Mouse (Mus musculus) embryonic facial prominence, embryonic 13.5 days (tissue): ENCODE measurements at regions not wholly inside any gene's neighbourhood (a gene's known extent, or its start where the extent isn't known, plus 50 kb on each side); places are given as distances from the start of the nearest gene placed in this dataset.
"Not testable (repeated sequence)": the region's sequence is repeated elsewhere in the genome, so short reads cannot be mapped to it uniquely, and the experiment has no call there.

ENCODE experiments used
- ATAC-seq: fragments of 200-750 bp; cut with Nextera tagmentation; 2 replicates; pipeline ENCODE4 v1.8.0; 2017; ENCODE audit warnings: low read depth; ENCODE audit not compliant: insufficient number of reproducible peaks, insufficient read depth, low FRiP score, low TSS enrichment
- H3K27ac ChIP-seq: fragments of 300-500 bp; sonication (generic); 2 replicates; pipeline ENCODE4 v1.5.1; 2015; ENCODE audit warnings: moderate library complexity, mild to moderate bottlenecking, inconsistent platforms
- H3K27me3 ChIP-seq: fragments of 300-500 bp; sonication (generic); 2 replicates; pipeline ENCODE4 v1.6.1; 2015; ENCODE audit warnings: mild to moderate bottlenecking, inconsistent platforms
- H3K36me3 ChIP-seq: fragments of 300-500 bp; sonication (generic); 2 replicates; pipeline ENCODE4 v1.6.1; 2015; ENCODE audit warnings: mild to moderate bottlenecking, inconsistent platforms
- H3K4me1 ChIP-seq: fragments of 300-500 bp; sonication (generic); 2 replicates; pipeline ENCODE4 v1.6.1; 2015; ENCODE audit warnings: inconsistent platforms
- H3K4me2 ChIP-seq: fragments of 300-500 bp; sonication (generic); 2 replicates; pipeline ENCODE4 v1.6.1; 2015; ENCODE audit warnings: moderate library complexity, mild to moderate bottlenecking, inconsistent platforms
- H3K4me3 ChIP-seq: fragments of 300-500 bp; sonication (generic); 2 replicates; pipeline ENCODE4 v1.5.1; 2015; ENCODE audit warnings: mild to moderate bottlenecking, inconsistent platforms
- H3K9ac ChIP-seq: fragments of 300-500 bp; sonication (generic); 2 replicates; pipeline ENCODE4 v1.6.1; 2015; ENCODE audit warnings: mild to moderate bottlenecking, inconsistent platforms
- H3K9me3 ChIP-seq: fragments of 300-500 bp; sonication (generic); 2 replicates; pipeline ENCODE4 v1.6.1; 2016; ENCODE audit warnings: inconsistent platforms
- WGBS: fragments of 180-500 bp; shearing (Covaris S2); methylation state at CpG from one replicate; pipeline ENCODE4 v1.1.7; 2015; ENCODE audit warnings: mixed read lengths; 5-methylcytosine and 5-hydroxymethylcytosine counted together

- Histone ChIP-seq H3K36me3 (no peaks in the 10 kb centered on the region), H3K27ac (no peak overlapping the region), H3K4me3 (no peak overlapping the region), H3K9ac (no peak overlapping the region), H3K27me3 (no peaks in the 10 kb centered on the region), H3K9me3 (no peaks in the 10 kb centered on the region), H3K4me2 (no peak overlapping the region), H3K4me1 (peaks cover 4% of the 10 kb centered on the region; the same call in 1 of the 2 replicates)
- ATAC-seq = 0 out of 2 replicates have a peak, but pooled peaks have one; percentile 37
- WGBS = 14% methylated on average over 5 of the region's 5 CpGs
Observed at GRCm38 (mm10) chr12:8402084-8402483, 88.9 kb downstream of the Hs1bp3 start.

GRCm38 (mm10) chr12:8401376-8401775, 88.1 kb downstream of the Hs1bp3 start:
- 90% methylated on average over 2 of the region's 2 CpGs for WGBS
- no peak overlapping the region for H3K4me2 ChIP-seq
- H3K4me3 ChIP-seq = no peak overlapping the region
- no peak for ATAC-seq
- peaks cover 4% of the 10 kb centered on the region; the same call in 1 of the 2 replicates for H3K4me1 ChIP-seq
- no peaks in the 10 kb centered on the region for H3K9me3 ChIP-seq
- no peaks in the 10 kb centered on the region for H3K36me3 ChIP-seq
- no peak overlapping the region for H3K9ac ChIP-seq
- no peak overlapping the region for H3K27ac ChIP-seq
- no peaks in the 10 kb centered on the region for H3K27me3 ChIP-seq

GRCm38 (mm10) chr12:8400345-8401130, 87.3 kb downstream of the Hs1bp3 start:
- WGBS = 81% methylated on average over 10 of the region's 10 CpGs
- Histone ChIP-seq H3K27ac (no peak overlapping the region), H3K9me3 (no peaks in the 10 kb centered on the region), H3K4me2 (no peak overlapping the region), H3K27me3 (no peaks in the 10 kb centered on the region), H3K4me1 (peaks cover 4% of the 10 kb centered on the region; the same call in 1 of the 2 replicates), H3K9ac (no peak overlapping the region), H3K36me3 (no peaks in the 10 kb centered on the region), H3K4me3 (no peak overlapping the region)
- ATAC-seq = no peak

GRCm38 (mm10) chr12:8398852-8399251, 85.6 kb downstream of the Hs1bp3 start:
- ATAC-seq = no peak
- Histone ChIP-seq H3K4me3 (no peak overlapping the region), H3K4me2 (no peak overlapping the region), H3K27me3 (no peaks in the 10 kb centered on the region), H3K27ac (no peak overlapping the region), H3K9me3 (no peaks in the 10 kb centered on the region), H3K9ac (no peak overlapping the region), H3K4me1 (peaks cover 10% of the 10 kb centered on the region; the same call in 1 of the 2 replicates), H3K36me3 (no peaks in the 10 kb centered on the region)
- WGBS = 83% methylated on average over 3 of the region's 3 CpGs

- not testable (repeated sequence) for H3K27me3 ChIP-seq, ATAC-seq, H3K27ac ChIP-seq, H3K4me2 ChIP-seq, H3K4me1 ChIP-seq, H3K4me3 ChIP-seq, H3K9ac ChIP-seq, H3K36me3 ChIP-seq, H3K9me3 ChIP-seq
- WGBS = 89% methylated on average over 6 of the region's 6 CpGs
Observed at GRCm38 (mm10) chr12:8396408-8396807, 83.2 kb downstream of the Hs1bp3 start.

GRCm38 (mm10) chr12:8394894-8395297, 81.7 kb downstream of the Hs1bp3 start:
- Histone ChIP-seq H3K4me2 (no peak overlapping the region), H3K27me3 (no peaks in the 10 kb centered on the region), H3K27ac (peak overlapping the region; percentile 19; the same call in 1 of the 2 replicates), H3K36me3 (no peaks in the 10 kb centered on the region), H3K9me3 (no peaks in the 10 kb centered on the region), H3K4me3 (no peak overlapping the region), H3K9ac (no peak overlapping the region), H3K4me1 (peaks cover 6% of the 10 kb centered on the region; the same call in 1 of the 2 replicates)
- ATAC-seq = peak; percentile 64; the same call in 1 of the 2 replicates
- 65% methylated on average over 6 of the region's 6 CpGs for WGBS

GRCm38 (mm10) chr12:8393976-8394375, 80.7 kb downstream of the Hs1bp3 start:
- Histone ChIP-seq H3K27me3 (no peaks in the 10 kb centered on the region), H3K9me3 (no peaks in the 10 kb centered on the region), H3K4me2 (no peak overlapping the region), H3K27ac (no peak overlapping the region), H3K4me3 (no peak overlapping the region), H3K36me3 (no peaks in the 10 kb centered on the region), H3K9ac (no peak overlapping the region), H3K4me1 (peaks cover 6% of the 10 kb centered on the region; the same call in 1 of the 2 replicates)
- 68% methylated on average over 3 of the region's 3 CpGs for WGBS
- ATAC-seq = no peak
